Mouse (Mus musculus): Measurements from ENCODE around the gene Ston2. TPM values are rescaled to one million over a fixed set of nuclear protein-coding genes. Genes with fewer than 3 reads are reported as not detected.

Gene Ston2
- polyA plus RNA-seq, 1 experiment from 2014 or later, result 10.6 TPM

DNA sequence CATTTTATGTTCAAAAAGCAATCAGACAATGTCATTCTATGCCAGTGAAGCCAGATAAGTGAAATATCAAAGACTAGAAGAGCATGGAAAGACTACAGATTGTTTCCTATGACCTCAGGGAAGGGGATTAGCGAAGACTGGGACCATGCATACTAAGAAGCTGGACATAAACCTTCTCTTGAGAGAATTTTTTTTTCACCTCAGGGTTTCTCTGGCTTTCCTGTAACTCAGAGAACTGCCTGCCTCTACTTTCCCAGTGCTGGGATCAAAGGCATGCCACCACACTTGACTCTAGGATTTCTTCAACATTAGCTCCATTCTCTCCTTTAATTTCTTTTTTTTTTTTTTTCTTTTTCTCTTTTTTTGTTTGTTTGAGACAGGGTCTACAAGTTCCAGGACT lies 197.0 kb downstream of the Ston2 start:
- H3K9ac ChIP-seq, result peak overlapping the region; percentile 100
- no peaks in the 10 kb centered on the region for H3K36me3 ChIP-seq (ENCODE audit: insufficient read depth)
- ATAC-seq (ENCODE audit: insufficient read depth) (no peak), DNase-seq (no peak)
- H3K4me3 ChIP-seq (ENCODE audit: low read depth, low read length), result peak overlapping the region; percentile 90
- TF ChIP-seq CTCF (IDR thresholded peaks at IDR 0.05; ENCODE audit: low read depth), result no peak
- H3K4me2 ChIP-seq, result peak overlapping the region; percentile 79
- H3K27me3 ChIP-seq (ENCODE audit: insufficient read depth, low read length), result no peaks in the 10 kb centered on the region
- peak overlapping the region; percentile 93 for H3K27ac ChIP-seq (ENCODE audit: low read depth)
- no peaks in the 10 kb centered on the region for H3K9me3 ChIP-seq (ENCODE audit: low read depth, low read length)
- WGBS, result 96% methylated on average over 1 of the region's 1 CpGs
- peaks cover 7% of the 10 kb centered on the region; the same call in 1 of the 2 replicates for H3K4me1 ChIP-seq (ENCODE audit: insufficient read depth)

- 30% methylated on average over 6 of the region's 6 CpGs for WGBS
- Histone ChIP-seq H3K27me3 (ENCODE audit: insufficient read depth, low read length) (no peaks in the 10 kb centered on the region), H3K4me2 (peak overlapping the region; percentile 79), H3K4me3 (ENCODE audit: low read depth, low read length) (peak overlapping the region; percentile 90), H3K36me3 (ENCODE audit: insufficient read depth) (peaks cover 3% of the 10 kb centered on the region; the same call in 1 of the 2 replicates), H3K9ac (peak overlapping the region; percentile 100), H3K9me3 (ENCODE audit: low read depth, low read length) (no peaks in the 10 kb centered on the region), H3K27ac (ENCODE audit: low read depth) (peak overlapping the region; percentile 93), H3K4me1 (ENCODE audit: insufficient read depth) (peaks cover 7% of the 10 kb centered on the region; the same call in 1 of the 2 replicates)
- peak; percentile 54 for DNase-seq
- TF ChIP-seq CTCF (IDR thresholded peaks at IDR 0.05; ENCODE audit: low read depth), result no peak
- ATAC-seq (ENCODE audit: insufficient read depth), result no peak
Measured at GRCm38 (mm10) chr12:91590716-91591115, 197.5 kb downstream of the Ston2 start.

DNA sequence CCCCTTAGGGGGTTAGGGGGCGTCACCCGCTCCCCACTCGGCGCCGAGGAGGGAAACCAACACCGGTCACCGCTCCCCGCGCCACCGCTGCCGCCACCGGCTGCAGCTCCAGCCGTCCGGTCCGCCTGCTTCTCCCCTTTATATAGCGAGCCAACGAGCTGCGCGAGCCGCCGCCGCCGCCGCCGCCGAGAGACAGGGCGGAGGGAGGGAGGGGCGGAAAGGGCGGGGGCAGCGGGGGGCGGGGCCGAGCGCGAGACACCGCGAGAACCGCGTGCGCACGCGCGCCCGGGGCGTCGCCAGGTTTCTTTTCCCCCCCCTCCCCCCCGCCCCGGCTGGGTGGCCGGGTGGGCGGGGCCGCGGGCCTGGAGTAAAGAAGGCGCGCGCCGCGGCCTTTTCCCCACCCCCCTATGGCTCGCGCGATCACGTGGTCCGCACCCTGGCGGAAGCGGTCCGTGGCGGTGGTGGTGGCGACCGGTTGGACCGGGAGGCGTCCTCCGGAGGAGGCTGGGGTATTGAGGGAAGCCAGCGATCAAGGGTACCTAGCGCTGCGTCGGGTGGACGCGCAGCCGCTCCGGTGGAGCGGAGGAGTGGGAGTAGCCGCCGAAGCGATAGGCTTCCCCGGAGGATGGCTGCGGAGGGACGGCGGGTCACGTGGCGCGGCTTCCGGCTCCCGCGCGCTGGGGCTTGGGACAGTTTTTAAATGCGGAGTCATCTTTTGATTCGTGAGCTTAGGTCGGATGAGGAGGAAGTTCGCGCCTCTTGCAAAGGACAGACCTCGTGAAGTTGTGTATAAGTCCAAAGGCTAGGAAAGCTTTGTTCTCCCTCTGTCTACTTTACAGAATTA lies 198.1 kb downstream of the Ston2 start, which contains the start of gene Gtf2a1:
Gene Gtf2a1, minus strand, starts transcription at position 641 of the 844 bp plus-strand sequence.
- under 1% methylated on average over 77 of the region's 99 CpGs for WGBS
- Histone ChIP-seq H3K4me1 (ENCODE audit: insufficient read depth) (peaks cover 7% of the 10 kb centered on the region; the same call in 1 of the 2 replicates), H3K4me3 (ENCODE audit: low read depth, low read length) (peak within 1 kb of the TSS; percentile 90), H3K9me3 (ENCODE audit: low read depth, low read length) (no peaks in the 10 kb centered on the region), H3K4me2 (peak within 1 kb of the TSS; percentile 79), H3K27me3 (ENCODE audit: insufficient read depth, low read length) (no peaks in the 10 kb centered on the region), H3K9ac (peak within 1 kb of the TSS; percentile 100), H3K27ac (ENCODE audit: low read depth) (peak within 1 kb of the TSS; percentile 100), H3K36me3 (ENCODE audit: insufficient read depth) (peaks cover 8% of the 10 kb centered on the region)
- DNase-seq (peak; percentile 96), ATAC-seq (ENCODE audit: insufficient read depth) (peak; percentile 82)
- TF ChIP-seq CTCF (IDR thresholded peaks at IDR 0.05; ENCODE audit: low read depth), result no peak

DNA sequence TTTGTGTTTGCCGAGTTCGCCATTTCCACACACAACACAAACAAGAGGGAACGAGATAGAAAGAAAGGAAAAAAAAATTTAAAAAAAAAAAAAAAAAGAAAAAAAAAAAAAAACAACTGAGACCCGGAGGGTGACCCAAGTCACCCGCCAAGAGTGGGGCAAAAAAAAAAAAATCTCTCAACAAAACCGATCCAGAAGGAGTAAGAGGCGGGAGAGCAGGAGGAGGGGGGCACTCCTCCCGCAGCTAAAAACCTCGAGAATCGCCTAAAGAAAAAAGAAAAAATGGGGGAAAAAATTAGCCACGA lies 198.7 kb downstream of the Ston2 start:
- peaks cover 14% of the 10 kb centered on the region for H3K36me3 ChIP-seq (ENCODE audit: insufficient read depth)
- H3K9ac ChIP-seq, result peak overlapping the region; percentile 100
- peak overlapping the region; percentile 63 for H3K4me2 ChIP-seq
- peak overlapping the region; percentile 90 for H3K4me3 ChIP-seq (ENCODE audit: low read depth, low read length)
- DNase-seq (no peak), ATAC-seq (ENCODE audit: insufficient read depth) (no peak)
- WGBS, result under 1% methylated on average over 11 of the region's 11 CpGs
- TF ChIP-seq CTCF (IDR thresholded peaks at IDR 0.05; ENCODE audit: low read depth), result no peak
- peak overlapping the region; percentile 100 for H3K27ac ChIP-seq (ENCODE audit: low read depth)
- peaks cover 7% of the 10 kb centered on the region; the same call in 1 of the 2 replicates for H3K4me1 ChIP-seq (ENCODE audit: insufficient read depth)
- H3K9me3 ChIP-seq (ENCODE audit: low read depth, low read length), result no peaks in the 10 kb centered on the region
- no peaks in the 10 kb centered on the region for H3K27me3 ChIP-seq (ENCODE audit: insufficient read depth, low read length)

GRCm38 (mm10) chr12:91588670-91589541 lies 199.3 kb downstream of the Ston2 start:
- Histone ChIP-seq H3K4me1 (ENCODE audit: insufficient read depth) (peaks cover 7% of the 10 kb centered on the region; the same call in 1 of the 2 replicates), H3K4me2 (peak overlapping the region; percentile 63), H3K9ac (peak overlapping the region; percentile 100), H3K27me3 (ENCODE audit: insufficient read depth, low read length) (no peaks in the 10 kb centered on the region), H3K4me3 (ENCODE audit: low read depth, low read length) (peak overlapping the region; percentile 90), H3K36me3 (ENCODE audit: insufficient read depth) (peaks cover 19% of the 10 kb centered on the region), H3K9me3 (ENCODE audit: low read depth, low read length) (no peaks in the 10 kb centered on the region), H3K27ac (ENCODE audit: low read depth) (peak overlapping the region; percentile 100)
- ATAC-seq (ENCODE audit: insufficient read depth) (no peak), DNase-seq (peak; percentile 72)
- TF ChIP-seq CTCF (IDR thresholded peaks at IDR 0.05; ENCODE audit: low read depth), result no peak
- WGBS, result under 1% methylated on average over 79 of the region's 83 CpGs

DNA sequence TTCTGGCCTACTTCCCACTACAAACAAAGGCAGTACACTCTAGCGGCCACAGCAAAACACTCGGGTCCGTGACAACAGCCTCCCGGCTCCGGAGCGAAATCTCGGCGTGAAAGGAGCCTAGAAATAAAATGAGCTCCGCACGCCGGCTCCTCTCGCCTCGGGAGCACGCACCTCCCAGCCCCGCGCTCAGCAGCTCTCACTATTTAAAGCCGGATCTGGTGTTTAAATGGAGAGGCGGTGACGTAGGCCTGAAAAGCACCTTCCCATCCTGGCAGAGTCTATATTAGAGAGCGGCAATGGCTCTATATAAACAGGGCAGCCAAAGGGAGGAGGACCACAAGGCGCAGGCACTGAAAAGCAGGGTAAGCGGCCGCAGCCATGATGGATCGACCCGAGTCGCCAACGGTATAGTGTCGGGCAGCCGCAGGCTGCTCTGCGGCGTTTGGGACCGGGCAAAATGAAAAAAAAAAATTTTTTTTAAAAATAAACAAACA lies 200.0 kb downstream of the Ston2 start:
- H3K9ac ChIP-seq, result peak overlapping the region; percentile 100
- peaks cover 24% of the 10 kb centered on the region for H3K36me3 ChIP-seq (ENCODE audit: insufficient read depth)
- H3K9me3 ChIP-seq (ENCODE audit: low read depth, low read length), result no peaks in the 10 kb centered on the region
- H3K27ac ChIP-seq (ENCODE audit: low read depth), result peak overlapping the region; percentile 100
- H3K4me1 ChIP-seq (ENCODE audit: insufficient read depth), result peaks cover 7% of the 10 kb centered on the region; the same call in 1 of the 2 replicates
- ATAC-seq (ENCODE audit: insufficient read depth) (peak; percentile 90), DNase-seq (peak; percentile 97)
- H3K4me3 ChIP-seq (ENCODE audit: low read depth, low read length), result peak overlapping the region; percentile 90
- peak overlapping the region; percentile 63 for H3K4me2 ChIP-seq
- H3K27me3 ChIP-seq (ENCODE audit: insufficient read depth, low read length), result no peaks in the 10 kb centered on the region
- WGBS, result 1% methylated on average over 32 of the region's 32 CpGs
- no peak for TF ChIP-seq CTCF (IDR thresholded peaks at IDR 0.05; ENCODE audit: low read depth)

Measured in lung, embryonic 14.5 days (tissue).